Mouse (Mus musculus) megakaryocyte, embryonic 14.5 days (primary cell): ENCODE data around the gene Crebbp.

Source experiments
- FLI1 ChIP-seq: IDR thresholded peaks from 2 replicates; pipeline ENCODE4 v1.6.1; 2012; ENCODE audit warnings: low read length, inconsistent platforms, mixed read lengths
- GATA1 ChIP-seq: IDR thresholded peaks from 3 replicates; pipeline ENCODE4 v1.6.1; 2012; ENCODE audit warnings: mixed read lengths, low read length, inconsistent platforms, borderline replicate concordance

GRCm38 (mm10) chr16:4153121-4153520, 60.7 kb downstream of the Crebbp start:
- TF ChIP-seq GATA1: no peak
- TF ChIP-seq FLI1: no peak
